Mouse (Mus musculus): ENCODE results near the gene Npepps. TPM values are rescaled to one million over a fixed set of nuclear protein-coding genes. Genes with fewer than 3 reads are reported as not detected.

Gene Npepps
- polyA plus RNA-seq, 1 experiment from 2014 or later, result 146 TPM

DNA sequence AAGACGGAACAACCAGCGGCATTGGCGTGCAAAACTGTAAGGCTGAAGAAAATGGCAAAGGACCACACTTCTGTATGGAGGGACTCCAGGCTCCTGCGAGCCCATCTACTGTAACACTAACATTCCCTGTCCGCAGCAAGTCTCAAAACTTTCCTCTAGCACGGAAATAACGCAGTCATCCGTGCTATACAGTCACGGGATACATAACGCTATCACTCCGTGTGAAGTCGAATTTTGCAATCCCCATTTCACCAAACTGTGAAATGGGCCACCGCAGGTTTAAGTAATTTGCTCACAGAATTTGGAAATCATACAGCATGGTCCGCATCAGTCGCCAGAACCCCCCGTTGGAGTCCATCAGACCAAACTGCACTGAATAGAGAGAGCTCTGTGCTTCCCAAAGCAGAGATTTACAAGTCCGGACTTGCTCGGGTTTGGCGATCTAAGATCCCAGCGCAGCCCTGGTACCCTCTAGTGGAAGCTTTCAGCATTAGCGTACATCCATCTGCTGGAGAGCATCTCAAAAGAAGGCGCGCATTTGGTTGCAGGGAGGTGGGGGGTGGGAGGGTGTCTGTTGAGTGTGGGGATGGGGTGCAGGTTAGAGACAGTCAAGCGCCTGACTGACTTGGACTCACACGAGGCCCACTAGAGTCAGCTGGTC lies 29.6 kb upstream of the Npepps start:
- no peaks in the 10 kb centered on the region for H3K36me3 ChIP-seq
- H3K4me3 ChIP-seq (replicated peaks), result peak overlapping the region; percentile 41
- no peak overlapping the region for H3K27ac ChIP-seq
- H3K9me3 ChIP-seq, result no peaks in the 10 kb centered on the region
- under 1% methylated on average over 25 of the region's 25 CpGs for WGBS
- ATAC-seq, result peak; percentile 80
- H3K4me1 ChIP-seq (replicated peaks), result peaks cover 25% of the 10 kb centered on the region
- peak overlapping the region; percentile 63 for H3K9ac ChIP-seq (replicated peaks)
- H3K4me2 ChIP-seq (replicated peaks), result peak overlapping the region; percentile 59
- no peaks in the 10 kb centered on the region for H3K27me3 ChIP-seq

DNA sequence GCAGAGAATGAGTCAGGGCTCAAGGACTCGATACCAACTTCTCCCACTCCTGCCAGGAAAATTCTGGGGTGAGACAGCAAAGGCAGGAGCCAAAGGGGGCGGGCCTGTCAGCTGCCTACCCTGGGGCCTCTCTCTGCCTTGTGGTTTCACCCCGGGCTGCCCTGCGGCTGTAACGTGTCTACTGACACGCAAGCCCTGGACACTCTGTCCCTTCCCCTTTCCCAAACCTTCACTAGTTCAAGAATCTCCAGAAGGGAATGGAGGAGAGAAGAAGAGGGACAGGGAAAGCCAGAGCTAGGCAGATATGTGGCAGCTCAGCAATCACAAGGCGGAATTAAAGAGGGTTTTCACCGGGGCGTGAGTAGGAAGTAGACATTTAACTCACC lies 29.0 kb upstream of the Npepps start:
- H3K27ac ChIP-seq, result no peak overlapping the region
- no peaks in the 10 kb centered on the region for H3K36me3 ChIP-seq
- no peaks in the 10 kb centered on the region for H3K9me3 ChIP-seq
- peak overlapping the region; percentile 41 for H3K4me3 ChIP-seq (replicated peaks)
- peak overlapping the region; percentile 63 for H3K9ac ChIP-seq (replicated peaks)
- WGBS, result 3% methylated on average over 9 of the region's 9 CpGs
- peaks cover 25% of the 10 kb centered on the region for H3K4me1 ChIP-seq (replicated peaks)
- H3K4me2 ChIP-seq (replicated peaks), result peak overlapping the region; percentile 59
- ATAC-seq, result no peak
- no peaks in the 10 kb centered on the region for H3K27me3 ChIP-seq

DNA sequence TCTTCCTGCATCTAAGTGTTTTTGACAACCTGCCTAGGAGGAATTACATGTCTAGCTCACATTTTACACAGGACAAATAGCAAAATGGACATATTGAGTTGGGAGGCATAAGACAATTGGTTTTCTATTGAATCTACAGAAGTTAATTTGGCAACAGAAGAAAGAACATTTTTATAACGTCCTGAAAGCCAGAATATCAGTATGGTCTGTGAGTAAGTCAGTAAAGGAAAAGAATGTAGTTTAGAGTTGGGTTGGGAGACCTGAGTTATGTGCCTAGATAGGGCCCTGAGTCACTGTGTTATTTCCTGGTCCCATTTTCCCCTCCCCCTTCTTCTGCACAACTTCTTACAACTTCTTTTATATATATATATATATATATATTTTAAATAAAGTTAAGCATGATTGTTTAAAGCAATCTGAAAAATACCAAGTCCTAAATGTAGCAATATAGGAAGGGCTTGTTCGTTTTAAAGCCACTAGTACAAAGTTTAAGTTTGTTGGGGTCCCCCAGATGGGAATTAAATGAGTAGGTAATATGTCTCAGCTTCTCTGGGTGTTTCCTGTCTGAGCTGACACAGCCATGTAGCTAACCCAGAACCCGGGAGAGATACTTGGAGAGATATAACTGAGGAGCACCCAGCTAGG lies 28.5 kb upstream of the Npepps start:
- no peaks in the 10 kb centered on the region for H3K36me3 ChIP-seq
- no peaks in the 10 kb centered on the region for H3K27me3 ChIP-seq
- H3K4me3 ChIP-seq (replicated peaks), result peak overlapping the region; percentile 41
- no peak overlapping the region for H3K27ac ChIP-seq
- H3K9me3 ChIP-seq, result no peaks in the 10 kb centered on the region
- H3K9ac ChIP-seq (replicated peaks), result no peak overlapping the region
- ATAC-seq, result no peak
- 61% methylated on average over 3 of the region's 3 CpGs for WGBS
- H3K4me1 ChIP-seq (replicated peaks), result peaks cover 25% of the 10 kb centered on the region
- H3K4me2 ChIP-seq (replicated peaks), result peak overlapping the region; percentile 59

DNA sequence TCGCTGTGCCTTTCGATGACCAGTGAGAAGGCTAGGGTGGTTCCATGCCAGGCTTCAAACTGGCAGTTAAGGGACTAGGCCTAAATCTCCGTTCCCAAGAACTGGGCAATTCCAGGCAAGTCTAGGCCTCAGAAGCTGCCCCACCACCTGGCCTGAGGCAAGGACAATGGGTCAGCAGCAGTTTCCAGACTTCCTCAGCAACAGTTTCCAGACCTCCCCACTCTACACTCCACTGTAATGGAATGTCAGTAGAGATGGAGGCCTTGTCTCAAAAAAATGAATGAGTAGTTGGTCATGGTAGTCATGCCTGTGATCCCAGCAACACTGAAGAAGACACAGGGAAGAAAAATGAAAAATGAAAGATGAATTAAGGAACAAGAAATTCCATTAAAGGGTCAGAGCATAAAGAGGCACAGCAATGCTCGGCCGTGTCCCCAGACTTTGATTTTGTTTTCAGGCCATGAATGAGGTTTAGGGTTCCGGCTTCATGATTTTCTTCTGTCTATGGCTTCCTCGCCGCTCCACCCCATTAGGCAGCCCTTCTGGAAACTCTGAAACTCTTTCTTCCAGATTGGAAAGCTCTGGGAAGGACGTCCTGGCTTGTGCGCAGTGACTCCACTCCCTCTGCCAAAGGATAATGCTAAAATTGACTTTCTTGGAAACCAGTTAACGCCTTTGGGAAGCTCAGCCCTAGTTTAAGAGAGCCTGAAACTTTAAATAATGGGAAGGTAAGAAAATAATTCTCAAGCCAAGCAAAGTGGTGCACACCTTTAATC lies 27.0 kb upstream of the Npepps start:
- Histone ChIP-seq H3K27me3 (no peaks in the 10 kb centered on the region), H3K36me3 (no peaks in the 10 kb centered on the region), H3K4me3 (replicated peaks) (no peak overlapping the region), H3K9ac (replicated peaks) (no peak overlapping the region), H3K9me3 (no peaks in the 10 kb centered on the region), H3K4me1 (replicated peaks) (peaks cover 25% of the 10 kb centered on the region), H3K27ac (no peak overlapping the region), H3K4me2 (replicated peaks) (no peak overlapping the region)
- WGBS, result 92% methylated on average over 11 of the region's 11 CpGs
- no peak for ATAC-seq

DNA sequence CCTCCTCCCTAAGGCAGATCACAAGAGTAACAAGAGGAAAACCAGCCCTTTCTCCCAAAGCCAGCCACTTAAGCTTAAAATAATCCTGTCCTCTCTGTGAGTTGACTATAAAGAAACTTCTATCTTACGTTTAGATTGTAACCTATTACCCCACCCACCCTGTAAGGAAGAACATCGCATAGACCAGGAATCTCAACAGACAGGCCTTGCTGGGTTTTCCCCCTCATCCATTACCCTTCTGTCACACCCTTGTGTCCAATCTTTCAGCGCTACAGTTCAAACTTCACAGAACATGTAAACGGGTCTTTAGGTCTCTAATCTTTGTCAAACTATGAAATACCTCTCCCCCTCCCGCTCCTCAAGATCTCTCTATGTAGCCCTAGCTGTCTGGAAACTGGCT lies 24.2 kb upstream of the Npepps start:
- H3K27me3 ChIP-seq, result no peaks in the 10 kb centered on the region
- ATAC-seq, result no peak
- H3K4me3 ChIP-seq (replicated peaks), result no peak overlapping the region
- WGBS, result 91% methylated on average over 5 of the region's 5 CpGs
- H3K4me1 ChIP-seq (replicated peaks), result peaks cover 8% of the 10 kb centered on the region
- H3K9me3 ChIP-seq, result no peaks in the 10 kb centered on the region
- no peak overlapping the region for H3K4me2 ChIP-seq (replicated peaks)
- H3K9ac ChIP-seq (replicated peaks), result no peak overlapping the region
- no peak overlapping the region for H3K27ac ChIP-seq
- H3K36me3 ChIP-seq, result no peaks in the 10 kb centered on the region

DNA sequence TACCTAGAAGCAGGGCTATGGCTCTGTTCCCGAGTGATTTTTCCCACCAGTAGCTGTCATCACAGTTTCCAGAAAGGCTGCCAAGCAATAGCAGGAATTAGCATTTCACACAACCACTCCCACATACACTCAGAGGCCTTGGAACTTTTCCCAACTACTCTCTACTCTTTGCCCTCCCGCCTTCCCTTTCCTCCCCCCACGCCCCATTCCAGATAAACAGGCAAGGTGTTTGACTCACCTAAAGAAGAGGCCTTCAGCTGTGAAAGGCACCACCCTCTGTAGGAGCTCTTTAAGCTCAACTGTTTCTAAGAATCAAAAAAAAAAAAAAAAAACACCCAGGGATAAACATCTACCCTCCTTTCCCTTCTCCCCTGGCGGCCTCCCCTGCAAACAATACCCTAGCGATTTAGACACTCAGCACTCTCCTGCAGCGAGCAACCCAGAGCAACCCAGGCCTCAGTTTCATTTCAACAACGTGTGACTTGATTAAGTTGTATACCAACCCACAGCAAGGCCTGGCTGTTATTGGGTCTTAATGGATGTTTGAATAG lies 21.9 kb upstream of the Npepps start:
- H3K9me3 ChIP-seq, result no peaks in the 10 kb centered on the region
- no peak overlapping the region for H3K9ac ChIP-seq (replicated peaks)
- 34% methylated on average over 7 of the region's 7 CpGs for WGBS
- no peak overlapping the region for H3K4me3 ChIP-seq (replicated peaks)
- no peaks in the 10 kb centered on the region for H3K36me3 ChIP-seq
- H3K27ac ChIP-seq, result no peak overlapping the region
- ATAC-seq, result no peak
- 0 out of 2 replicates have a peak, but pooled peaks cover 3% of the 10 kb centered on the region for H3K4me1 ChIP-seq (replicated peaks)
- no peak overlapping the region for H3K4me2 ChIP-seq (replicated peaks)
- no peaks in the 10 kb centered on the region for H3K27me3 ChIP-seq

DNA sequence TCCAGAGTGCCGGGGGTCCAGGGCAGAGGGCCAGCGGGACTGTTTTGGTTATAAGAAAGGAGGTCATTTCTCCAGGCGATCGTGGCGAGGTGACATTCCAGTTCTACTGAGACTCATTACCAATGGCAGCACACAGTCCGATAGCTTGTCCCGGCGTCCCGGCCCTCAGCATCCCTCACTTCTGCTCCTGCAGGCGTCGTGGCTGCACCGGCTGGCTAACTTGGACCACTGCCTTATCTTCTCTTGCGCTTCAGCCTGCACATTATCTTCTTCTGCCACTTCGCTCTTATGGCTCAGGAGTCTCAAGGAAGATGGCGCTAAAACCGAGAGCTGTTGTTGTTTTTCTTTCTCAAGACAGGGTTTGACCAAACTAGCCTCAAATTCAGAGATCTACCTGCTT lies 21.0 kb upstream of the Npepps start:
- H3K4me1 ChIP-seq (replicated peaks), result 0 out of 2 replicates have a peak, but pooled peaks cover 3% of the 10 kb centered on the region
- ATAC-seq, result no peak
- no peak overlapping the region for H3K4me3 ChIP-seq (replicated peaks)
- no peaks in the 10 kb centered on the region for H3K36me3 ChIP-seq
- H3K4me2 ChIP-seq (replicated peaks), result no peak overlapping the region
- no peaks in the 10 kb centered on the region for H3K9me3 ChIP-seq
- H3K27ac ChIP-seq, result no peak overlapping the region
- 91% methylated on average over 16 of the region's 16 CpGs for WGBS
- no peaks in the 10 kb centered on the region for H3K27me3 ChIP-seq
- H3K9ac ChIP-seq (replicated peaks), result no peak overlapping the region

DNA sequence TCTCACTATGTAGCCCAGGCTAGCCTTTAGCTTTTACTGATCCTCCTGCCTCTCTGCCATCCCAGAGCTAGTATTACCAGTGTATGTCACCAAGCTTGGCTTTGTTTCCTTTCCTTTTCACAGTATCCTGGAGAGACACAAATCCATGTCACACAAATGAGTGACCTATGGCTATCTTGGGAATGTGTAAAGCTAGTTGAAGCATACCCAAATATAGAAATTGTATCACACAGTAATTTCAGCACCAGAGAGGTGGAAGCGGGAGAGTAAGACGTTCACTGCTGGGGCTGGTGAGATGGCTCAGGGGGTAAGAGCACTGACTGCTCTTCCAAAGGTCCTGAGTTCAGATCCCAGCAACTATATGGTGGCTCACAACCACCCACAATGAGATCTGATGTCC lies 19.5 kb upstream of the Npepps start:
- no peaks in the 10 kb centered on the region for H3K27me3 ChIP-seq
- 92% methylated on average over 2 of the region's 2 CpGs for WGBS
- H3K4me3 ChIP-seq (replicated peaks), result no peak overlapping the region
- H3K4me1 ChIP-seq (replicated peaks), result 0 out of 2 replicates have a peak, but pooled peaks cover 3% of the 10 kb centered on the region
- no peaks in the 10 kb centered on the region for H3K9me3 ChIP-seq
- H3K27ac ChIP-seq, result no peak overlapping the region
- no peak overlapping the region for H3K4me2 ChIP-seq (replicated peaks)
- no peaks in the 10 kb centered on the region for H3K36me3 ChIP-seq
- H3K9ac ChIP-seq (replicated peaks), result no peak overlapping the region
- ATAC-seq, result no peak

DNA sequence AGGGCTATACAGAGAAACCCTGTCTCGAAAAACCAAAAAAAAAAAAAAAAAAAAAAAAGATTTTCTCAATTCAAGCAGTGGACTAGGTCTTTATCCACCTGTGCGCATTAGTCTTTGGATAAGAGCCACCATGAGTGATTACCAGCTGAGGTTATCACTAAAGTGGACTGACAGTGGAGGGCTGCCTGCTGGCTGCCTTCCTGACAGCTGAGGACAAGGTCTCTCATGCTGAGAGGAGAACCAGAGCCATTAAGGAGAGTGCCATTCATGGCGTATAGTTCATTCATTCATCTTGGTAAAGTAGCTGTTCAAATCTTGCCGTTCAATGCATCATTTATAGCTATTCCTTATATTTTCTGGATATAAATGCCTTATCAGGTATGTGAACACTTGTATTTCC lies 16.1 kb upstream of the Npepps start:
- 97% methylated on average over 3 of the region's 4 CpGs for WGBS
- Histone ChIP-seq H3K4me2 (replicated peaks) (no peak overlapping the region), H3K36me3 (no peaks in the 10 kb centered on the region), H3K9ac (replicated peaks) (no peak overlapping the region), H3K4me3 (replicated peaks) (no peak overlapping the region), H3K27ac (no peak overlapping the region), H3K27me3 (no peaks in the 10 kb centered on the region), H3K4me1 (replicated peaks) (no peaks in the 10 kb centered on the region), H3K9me3 (no peaks in the 10 kb centered on the region)
- no peak for ATAC-seq

DNA sequence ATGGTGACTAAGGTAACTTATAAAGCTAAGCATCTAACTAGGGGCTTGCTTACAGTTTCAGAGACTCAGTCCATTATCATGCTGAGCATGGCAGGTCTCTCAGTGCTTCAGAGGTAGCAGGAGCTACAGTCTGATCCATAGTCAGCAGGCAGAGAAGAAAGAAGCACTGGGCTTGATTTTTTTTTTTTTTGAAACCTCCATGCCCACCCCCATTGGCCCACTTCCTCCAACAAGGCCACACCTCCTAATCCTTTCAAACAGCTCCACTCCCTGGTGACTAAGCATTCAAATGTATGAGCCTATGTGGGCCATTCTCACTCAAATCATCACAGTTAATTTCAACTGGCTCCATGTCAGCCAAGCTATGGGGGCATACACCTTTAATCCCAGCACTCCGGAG lies 12.3 kb upstream of the Npepps start:
- H3K4me2 ChIP-seq (replicated peaks), result no peak overlapping the region
- no peak for ATAC-seq
- 0 out of 2 replicates have a peak, but pooled peaks cover 4% of the 10 kb centered on the region for H3K4me1 ChIP-seq (replicated peaks)
- H3K27me3 ChIP-seq, result no peaks in the 10 kb centered on the region
- H3K27ac ChIP-seq, result no peak overlapping the region
- no peaks in the 10 kb centered on the region for H3K36me3 ChIP-seq
- 93% methylated on average over 1 of the region's 1 CpGs for WGBS
- H3K4me3 ChIP-seq (replicated peaks), result no peak overlapping the region
- no peak overlapping the region for H3K9ac ChIP-seq (replicated peaks)
- no peaks in the 10 kb centered on the region for H3K9me3 ChIP-seq

DNA sequence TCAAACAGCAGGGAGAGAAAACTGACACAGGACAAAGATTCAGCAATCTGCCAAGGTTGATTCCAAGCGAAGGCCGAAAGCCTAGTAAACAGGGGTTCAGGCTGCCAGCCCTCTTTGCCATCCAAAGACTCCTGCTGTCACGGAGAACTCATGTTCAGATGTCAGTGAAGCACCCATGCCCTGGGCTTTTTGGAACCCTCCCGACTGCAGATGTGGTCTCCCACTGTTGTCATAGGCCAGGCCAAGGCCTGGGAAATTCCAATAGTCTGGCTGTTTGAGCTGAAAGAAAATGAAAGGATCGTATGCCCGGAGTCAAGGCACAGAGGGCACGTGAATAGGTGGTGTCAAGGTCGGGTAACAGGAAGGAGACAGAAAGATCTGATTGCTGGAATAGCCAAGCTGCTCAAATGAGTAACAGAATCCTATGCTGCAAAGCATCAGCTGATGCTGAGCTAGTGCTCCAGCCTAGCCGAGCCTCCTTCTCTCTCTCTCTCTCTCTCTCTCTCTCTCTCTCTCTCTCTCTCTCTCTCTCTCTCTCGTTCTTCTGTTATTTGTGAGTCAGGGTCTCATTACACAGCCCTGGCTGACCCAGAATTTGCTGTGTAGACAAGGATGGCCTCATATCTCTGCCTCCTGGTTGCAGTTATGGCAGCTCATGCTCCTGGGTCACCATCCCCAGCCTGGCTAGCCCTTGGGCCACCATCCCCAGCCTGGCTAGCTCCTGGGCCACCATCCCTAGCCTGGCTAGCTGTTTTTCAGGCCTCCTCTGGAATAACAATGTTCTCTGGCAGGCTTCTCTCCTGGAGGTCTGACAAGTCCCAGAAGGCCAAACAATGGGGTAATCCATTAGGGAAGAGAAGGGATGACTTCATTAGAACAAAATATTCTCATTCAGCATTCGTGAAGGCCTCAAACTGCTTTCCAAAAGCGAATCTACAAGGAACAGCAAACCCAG lies 9.1 kb upstream of the Npepps start:
- H3K9ac ChIP-seq (replicated peaks), result peak overlapping the region; percentile 2; the same call in 1 of the 2 replicates
- 47% methylated on average over 12 of the region's 12 CpGs for WGBS
- ATAC-seq, result no peak

More for the DNA sequence above, 9.1 kb upstream of the Npepps start:
- Histone ChIP-seq H3K4me1 (replicated peaks) (0 out of 2 replicates have a peak, but pooled peaks cover 4% of the 10 kb centered on the region), H3K27me3 (no peaks in the 10 kb centered on the region), H3K4me3 (replicated peaks) (no peak overlapping the region), H3K9me3 (no peaks in the 10 kb centered on the region), H3K36me3 (no peaks in the 10 kb centered on the region), H3K27ac (no peak overlapping the region), H3K4me2 (replicated peaks) (no peak overlapping the region)

Data from midbrain, embryonic 13.5 days (tissue).